12 mouse cellular contexts compared by ENCODE assay signal in genomic region chr12:3809520-3810180, GRCm38 (mm10). TPM values are rescaled to one million over a fixed set of nuclear protein-coding genes. Genes with fewer than 3 reads are reported as not detected.
DNase-seq lines count a peak whose midpoint lies in the region; ATAC-seq lines count a peak whose summit lies in the region.
"Had no signal": no experiment of that assay in that cellular context is flagged by ENCODE, and none has a peak within 500 bp of the region (broad histone marks: within the 10 kb centered on the region; RNA-seq: fewer than 3 reads in every experiment).

No protein-coding gene starts in this region.

- H3K4me2 ChIP-seq in heart, embryonic 11.5 days, result no peak overlapping the region; the same call in 1 of the 2 replicates
- peak overlapping the region; percentile 37 for H3K4me2 ChIP-seq in intestine, embryonic 14.5 days (ENCODE audit: low read length)

- H3K9me3 ChIP-seq in heart, embryonic 11.5 days (replicated peaks; ENCODE audit: control insufficient read depth, low read length), result no peaks in the 10 kb centered on the region
- no peaks in the 10 kb centered on the region for H3K9me3 ChIP-seq in embryonic facial prominence, embryonic 10.5 days
- no peaks in the 10 kb centered on the region for H3K9me3 ChIP-seq in intestine, embryonic 14.5 days (ENCODE audit: control insufficient read depth, low read length)

- no peaks in the 10 kb centered on the region for H3K27me3 ChIP-seq in heart, embryonic 11.5 days (ENCODE audit: control insufficient read depth, insufficient read depth, low read length)
- peaks cover 59% of the 10 kb centered on the region for H3K27me3 ChIP-seq in embryonic facial prominence, embryonic 10.5 days (replicated peaks; ENCODE audit: low read depth, poor library complexity, severe bottlenecking)
- no peaks in the 10 kb centered on the region for H3K27me3 ChIP-seq in intestine, embryonic 14.5 days (replicated peaks; ENCODE audit: control insufficient read depth, insufficient read depth, low read length)

- ATAC-seq in heart, embryonic 11.5 days (replicated peaks; ENCODE audit: insufficient number of reproducible peaks, low FRiP score, low TSS enrichment), result no peak
- no peak for ATAC-seq in intestine, embryonic 14.5 days (replicated peaks; ENCODE audit: low FRiP score, low TSS enrichment, low read depth)
- ATAC-seq: forebrain, postnatal 0 days; liver, postnatal 0 days had no signal

- DNase-seq in heart, adult 9 months (ENCODE audit: low spot score in 2 of 2), result no peak
- peak; percentile 7 for DNase-seq in layer of hippocampus, adult 11-12 months (ENCODE audit: low spot score)
- DNase-seq in layer of hippocampus, adult 9-11 months, result no peak
- DNase-seq in embryonic facial prominence, embryonic 10.5 days (ENCODE audit: low spot score), result no peak
- no peak for DNase-seq in intestine, embryonic 14.5 days (ENCODE audit: low spot score)
- DNase-seq in embryo, embryonic 10 days (ENCODE audit: low spot score), result no peak
- DNase-seq in embryo, embryonic 11 days, result no peak
- DNase-seq: forebrain, postnatal 0 days; liver, postnatal 0 days; thymus, postnatal 14 days had no signal

- H3K4me1 ChIP-seq in heart, embryonic 11.5 days (ENCODE audit: control insufficient read depth, insufficient read depth, low read length), result peaks cover 47% of the 10 kb centered on the region
- peaks cover 64% of the 10 kb centered on the region for H3K4me1 ChIP-seq in embryonic facial prominence, embryonic 10.5 days
- peaks cover 52% of the 10 kb centered on the region for H3K4me1 ChIP-seq in intestine, embryonic 14.5 days (replicated peaks; ENCODE audit: control insufficient read depth, insufficient read depth, low read length)

- no peak overlapping the region; the same call in 1 of the 2 replicates for H3K27ac ChIP-seq in heart, embryonic 11.5 days (ENCODE audit: low read depth, low read length)
- no peak overlapping the region for H3K27ac ChIP-seq in embryonic facial prominence, embryonic 10.5 days (replicated peaks)
- H3K27ac ChIP-seq in intestine, embryonic 14.5 days (ENCODE audit: low read depth), result peak overlapping the region; percentile 22; the same call in 1 of the 2 replicates

- H3K4me3 ChIP-seq in heart, embryonic 11.5 days (ENCODE audit: low read depth, low read length), result 0 out of 2 replicates have a peak overlapping the region, but pooled peaks have one; percentile 8
- 0 out of 2 replicates have a peak overlapping the region, but pooled peaks have one; percentile 81 for H3K4me3 ChIP-seq in embryonic facial prominence, embryonic 10.5 days
- H3K4me3 ChIP-seq in intestine, embryonic 14.5 days (ENCODE audit: low read depth, low read length), result 0 out of 2 replicates have a peak overlapping the region, but pooled peaks have one; percentile 8
- H3K4me3 ChIP-seq: myocyte had no signal

- 55% methylated on average over 7 of the region's 7 CpGs for WGBS in heart, embryonic 11.5 days (ENCODE audit: insufficient replicate concordance)
- 72% methylated on average over 7 of the region's 7 CpGs for WGBS in embryonic facial prominence, embryonic 10.5 days
- 54% methylated on average over 7 of the region's 7 CpGs for WGBS in intestine, embryonic 14.5 days

- H3K36me3 ChIP-seq in heart, embryonic 11.5 days (ENCODE audit: control insufficient read depth, insufficient read depth, low read length), result no peaks in the 10 kb centered on the region
- H3K36me3 ChIP-seq in embryonic facial prominence, embryonic 10.5 days (replicated peaks), result no peaks in the 10 kb centered on the region
- H3K36me3 ChIP-seq in intestine, embryonic 14.5 days (ENCODE audit: control insufficient read depth, insufficient read depth, low read length), result peaks cover 5% of the 10 kb centered on the region; the same call in 1 of the 2 replicates

- H3K9ac ChIP-seq in heart, embryonic 11.5 days (ENCODE audit: low read depth, low read length), result no peak overlapping the region
- H3K9ac ChIP-seq in intestine, embryonic 14.5 days (ENCODE audit: low read length), result no peak overlapping the region

RNA-seq across cellular contexts. Expression of gene Dnmt3a, which starts 3.8 kb away (rescaled TPM):
- 55.1 and 60.1 TPM in 2 replicates for polyA plus RNA-seq in heart, embryonic 11.5 days (2014; fragmentation: Nextera tagmentation; extraction: Ambion mirVana)
- 160 and 179 TPM in 2 replicates for polyA plus RNA-seq in embryonic facial prominence, embryonic 10.5 days (2016; fragmentation: Nextera tagmentation; extraction: Ambion mirVana)
- 63.4 and 69.3 TPM in 2 replicates for polyA plus RNA-seq in intestine, embryonic 14.5 days (2014; fragmentation: Nextera tagmentation; extraction: Ambion mirVana)

Comparison
In these comparisons a context has a peak if more than half of its experiments do, and no peak if none do; other contexts are left out.
1. H3K4me3 ChIP-seq: peak in every context shown above with its lines; median percentile 81 in embryonic facial prominence, embryonic 10.5 days; 8 in heart, embryonic 11.5 days; 8 in intestine, embryonic 14.5 days.